ENCODE assay signal across 10 mouse cellular contexts in genomic region chr8:114504889-114505288, GRCm38 (mm10).
DNase-seq lines count a peak whose midpoint lies in the region; ATAC-seq lines count a peak whose summit lies in the region.
"Had no signal": no experiment of that assay in that cellular context is flagged by ENCODE, and none has a peak within 500 bp of the region (broad histone marks: within the 10 kb centered on the region; RNA-seq: fewer than 3 reads in every experiment).

No protein-coding gene starts in this region.

- H3K4me2 ChIP-seq in neural tube, embryonic 13.5 days: peak overlapping the region; percentile 2; the same call in 1 of the 2 replicates
- peak overlapping the region; percentile 43 for H3K4me2 ChIP-seq in limb, embryonic 12.5 days
- peak overlapping the region; percentile 28; the same call in 1 of the 2 replicates for H3K4me2 ChIP-seq in stomach, embryonic 15.5 days

- H3K27ac ChIP-seq in neural tube, embryonic 13.5 days (replicated peaks): no peak overlapping the region
- H3K27ac ChIP-seq in limb, embryonic 12.5 days: peak overlapping the region; percentile 75
- H3K27ac ChIP-seq in stomach, embryonic 15.5 days: 0 out of 2 replicates have a peak overlapping the region, but pooled peaks have one; percentile 9

- H3K36me3 ChIP-seq in neural tube, embryonic 13.5 days: no peaks in the 10 kb centered on the region
- H3K36me3 ChIP-seq in limb, embryonic 12.5 days: no peaks in the 10 kb centered on the region
- no peaks in the 10 kb centered on the region for H3K36me3 ChIP-seq in stomach, embryonic 15.5 days

- no peak overlapping the region for H3K4me3 ChIP-seq in neural tube, embryonic 13.5 days
- H3K4me3 ChIP-seq in limb, embryonic 12.5 days (replicated peaks): peak overlapping the region; percentile 15; the same call in 1 of the 2 replicates
- no peak overlapping the region for H3K4me3 ChIP-seq in stomach, embryonic 15.5 days (replicated peaks)

- 0 out of 2 replicates have a peak, but pooled peaks cover 2% of the 10 kb centered on the region for H3K27me3 ChIP-seq in neural tube, embryonic 13.5 days
- peaks cover 22% of the 10 kb centered on the region; the same call in 1 of the 2 replicates for H3K27me3 ChIP-seq in limb, embryonic 12.5 days
- H3K27me3 ChIP-seq in stomach, embryonic 15.5 days (replicated peaks): no peaks in the 10 kb centered on the region

- H3K9me3 ChIP-seq in neural tube, embryonic 13.5 days: no peaks in the 10 kb centered on the region
- no peaks in the 10 kb centered on the region for H3K9me3 ChIP-seq in limb, embryonic 12.5 days
- no peaks in the 10 kb centered on the region for H3K9me3 ChIP-seq in stomach, embryonic 15.5 days

- peaks cover 43% of the 10 kb centered on the region for H3K4me1 ChIP-seq in neural tube, embryonic 13.5 days (replicated peaks)
- peaks cover 39% of the 10 kb centered on the region for H3K4me1 ChIP-seq in limb, embryonic 12.5 days (replicated peaks)
- peaks cover 16% of the 10 kb centered on the region; the same call in 1 of the 2 replicates for H3K4me1 ChIP-seq in stomach, embryonic 15.5 days

- peak; percentile 66 for DNase-seq in heart, adult 11 months
- DNase-seq in heart, adult 9 months (ENCODE audit: low spot score in 2 of 2): no peak
- no peak for DNase-seq in neural tube, embryonic 10.5 days (ENCODE audit: extremely low spot score, low spot score)
- DNase-seq in lung, postnatal 14 days: no peak
- DNase-seq in right cerebral cortex, postnatal 36 days (ENCODE audit: low spot score in 2 of 2): no peak
- DNase-seq: lung, postnatal 10 days; thymus, adult 18-20 months had no signal

- no peak overlapping the region for H3K9ac ChIP-seq in neural tube, embryonic 13.5 days
- H3K9ac ChIP-seq in limb, embryonic 12.5 days (replicated peaks): no peak overlapping the region
- no peak overlapping the region for H3K9ac ChIP-seq in stomach, embryonic 15.5 days

- WGBS in neural tube, embryonic 13.5 days: 48% methylated on average over 11 of the region's 11 CpGs
- WGBS in limb, embryonic 12.5 days: 29% methylated on average over 11 of the region's 11 CpGs
- WGBS in stomach, embryonic 15.5 days: 37% methylated on average over 11 of the region's 11 CpGs

- no peak for ATAC-seq in neural tube, embryonic 13.5 days (ENCODE audit: low read depth)
- no peak for ATAC-seq in limb, embryonic 12.5 days (ENCODE audit: insufficient number of reproducible peaks, insufficient read depth, low FRiP score, low TSS enrichment, low read depth)
- no peak for ATAC-seq in stomach, embryonic 15.5 days (ENCODE audit: insufficient read depth, low FRiP score, low read depth)
